In the genomic region with DNA sequence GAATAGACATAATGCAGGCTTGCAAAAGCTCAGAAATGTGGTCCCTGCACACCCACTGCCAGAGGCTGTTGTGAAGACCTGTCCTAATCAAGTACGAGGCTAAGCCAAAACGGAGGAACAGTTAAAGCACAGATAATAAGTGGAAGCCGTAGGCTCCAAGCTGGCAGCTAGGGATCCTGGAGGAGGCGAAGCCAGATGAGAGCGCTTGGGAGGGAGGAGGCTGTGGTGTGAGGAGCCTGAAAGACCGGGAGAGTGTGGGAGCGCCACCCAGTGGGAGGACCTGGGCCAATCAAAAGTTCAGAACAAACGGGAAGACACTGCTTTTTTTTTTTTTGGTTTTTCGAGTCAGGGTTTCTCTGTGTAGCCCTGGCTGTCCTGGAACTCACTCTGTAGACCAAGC, we compare ENCODE assay signal across 8 mouse cellular contexts. TPM values are rescaled to one million over a fixed set of nuclear protein-coding genes. Genes with fewer than 3 reads are reported as not detected.
A peak's percentile ranks its signal among the peaks of the same experiment; 100 is the strongest.
DNase-seq lines count a peak whose midpoint lies in the region; ATAC-seq and TF ChIP-seq lines count a peak whose summit lies in the region.

No protein-coding gene starts in this region.

- no peak for ATAC-seq in hindbrain, embryonic 12.5 days (ENCODE audit: low FRiP score)
- ATAC-seq in intestine, embryonic 16.5 days = peak; percentile 49
- ATAC-seq in megakaryocyte progenitor cell, adult 5-6 weeks (replicated peaks; ENCODE audit: poor library complexity) = peak; percentile 96

- H3K27ac ChIP-seq in hindbrain, embryonic 10.5 days = no peak overlapping the region
- H3K27ac ChIP-seq in hindbrain, embryonic 12.5 days = no peak overlapping the region
- H3K27ac ChIP-seq in intestine, embryonic 16.5 days (ENCODE audit: low read length) = peak overlapping the region; percentile 41; the same call in 1 of the 2 replicates
- H3K27ac ChIP-seq in spleen, adult 2 months (ENCODE audit: insufficient read depth, low read length) = no peak overlapping the region

- peaks cover 7% of the 10 kb centered on the region; the same call in 1 of the 2 replicates for H3K27me3 ChIP-seq in hindbrain, embryonic 10.5 days (ENCODE audit: insufficient read depth, poor library complexity, severe bottlenecking)
- H3K27me3 ChIP-seq in hindbrain, embryonic 12.5 days = no peaks in the 10 kb centered on the region
- H3K27me3 ChIP-seq in intestine, embryonic 16.5 days (replicated peaks; ENCODE audit: control insufficient read depth, insufficient read depth, low read length) = no peaks in the 10 kb centered on the region
- no peaks in the 10 kb centered on the region for H3K27me3 ChIP-seq in spleen, adult 2 months (ENCODE audit: control insufficient read depth, insufficient read depth, low read length)

- H3K4me2 ChIP-seq in hindbrain, embryonic 12.5 days (replicated peaks) = no peak overlapping the region
- H3K4me2 ChIP-seq in intestine, embryonic 16.5 days (ENCODE audit: low read depth, low read length) = peak overlapping the region; percentile 46

- 4% methylated on average over 9 of the region's 9 CpGs for WGBS in hindbrain, embryonic 10.5 days
- WGBS in hindbrain, embryonic 12.5 days = 4% methylated on average over 9 of the region's 9 CpGs
- 3% methylated on average over 9 of the region's 9 CpGs for WGBS in intestine, embryonic 16.5 days
- WGBS in spleen, adult 2 months = 3% methylated on average over 9 of the region's 9 CpGs

- TF ChIP-seq POLR2A in spleen, adult 2 months (IDR thresholded peaks at IDR 0.05; ENCODE audit: low read depth, low read length) = no peak

- H3K4me1 ChIP-seq in hindbrain, embryonic 10.5 days (replicated peaks) = peaks cover 22% of the 10 kb centered on the region
- peaks cover 3% of the 10 kb centered on the region for H3K4me1 ChIP-seq in hindbrain, embryonic 12.5 days
- H3K4me1 ChIP-seq in intestine, embryonic 16.5 days (ENCODE audit: control insufficient read depth, insufficient read depth, low read length) = peaks cover 25% of the 10 kb centered on the region
- H3K4me1 ChIP-seq in spleen, adult 2 months (ENCODE audit: control insufficient read depth, insufficient read depth, insufficient read length) = no peaks in the 10 kb centered on the region

- peak; percentile 81 for DNase-seq in hindbrain, embryonic 10.5 days (ENCODE audit: low spot score)
- peak; percentile 60 to 81 for DNase-seq in cerebellum, postnatal 25 days
- peak; percentile 85 for DNase-seq in gastrocnemius, postnatal 10 days
- peak; percentile 84 to 90 for DNase-seq in left cerebral cortex, postnatal 14 days (ENCODE audit: low spot score in 2 of 2)
- DNase-seq in spleen, adult 2 months (ENCODE audit: low read depth in 1 of 2, low spot score in 2 of 2) = peak in 1 of 2 experiments; percentile 14

- H3K36me3 ChIP-seq in hindbrain, embryonic 10.5 days = no peaks in the 10 kb centered on the region
- H3K36me3 ChIP-seq in hindbrain, embryonic 12.5 days = no peaks in the 10 kb centered on the region
- no peaks in the 10 kb centered on the region for H3K36me3 ChIP-seq in intestine, embryonic 16.5 days (ENCODE audit: control insufficient read depth, insufficient read depth, low read length)
- H3K36me3 ChIP-seq in spleen, adult 2 months (ENCODE audit: control insufficient read depth, insufficient read depth, low read length) = no peaks in the 10 kb centered on the region

- no peak overlapping the region for H3K9ac ChIP-seq in hindbrain, embryonic 12.5 days
- H3K9ac ChIP-seq in intestine, embryonic 16.5 days (ENCODE audit: low read depth, low read length) = peak overlapping the region; percentile 53

- TF ChIP-seq CTCF in spleen, adult 2 months (IDR thresholded peaks at IDR 0.05; ENCODE audit: extremely low read depth, insufficient read depth, insufficient read length, insufficient replicate concordance) = peak; percentile 35; the same call in 1 of the 2 replicates

- H3K4me3 ChIP-seq in hindbrain, embryonic 10.5 days = no peak overlapping the region
- no peak overlapping the region for H3K4me3 ChIP-seq in hindbrain, embryonic 12.5 days
- 0 out of 2 replicates have a peak overlapping the region, but pooled peaks have one; percentile 2 for H3K4me3 ChIP-seq in intestine, embryonic 16.5 days (ENCODE audit: low read length)
- H3K4me3 ChIP-seq in spleen, adult 2 months (ENCODE audit: extremely low read depth, insufficient read depth, insufficient read length) = no peak overlapping the region

- intact Hi-C loops in left cerebral cortex, postnatal 14 days (cut with DNase I) = loop anchor here (2.0 to 5.0 kb wide), 2 partner anchors 38 to 74 kb away; a partner anchor contains a TSS

- H3K9me3 ChIP-seq in hindbrain, embryonic 10.5 days = no peaks in the 10 kb centered on the region
- H3K9me3 ChIP-seq in hindbrain, embryonic 12.5 days (replicated peaks) = no peaks in the 10 kb centered on the region
- no peaks in the 10 kb centered on the region for H3K9me3 ChIP-seq in intestine, embryonic 16.5 days (ENCODE audit: control insufficient read depth, low read length)

RNA-seq across cellular contexts. Expression of a gene that starts 4.6 kb away (rescaled TPM):
- polyA plus RNA-seq in hindbrain, embryonic 10.5 days (2016; fragmentation: Nextera tagmentation; extraction: Ambion mirVana) = 3.2 and 4.9 TPM in 2 replicates
- polyA plus RNA-seq in hindbrain, embryonic 12.5 days (2016; fragmentation: Nextera tagmentation; extraction: Ambion mirVana) = 0.35 and 0.36 TPM in 2 replicates
- total RNA-seq in gastrocnemius, postnatal 10 days (2021) = 1 to 10 TPM; 5.1 to 6.6 TPM
- 7.5 and 12.6 TPM in 2 replicates for polyA plus RNA-seq in intestine, embryonic 16.5 days (2015; fragmentation: Nextera tagmentation; extraction: Ambion mirVana)
- total RNA-seq in left cerebral cortex, postnatal 14 days (2021) = not detected
- not detected in 2 replicates for total RNA-seq in megakaryocyte progenitor cell, adult 5-6 weeks (2015)
- not detected in 2 replicates for total RNA-seq in megakaryocyte progenitor cell, adult 5-6 weeks (2017)
- 1.3 and 1.6 TPM in 2 replicates for polyA plus RNA-seq in spleen, adult 2 months (2012; rRNA removed)

RNA-seq across cellular contexts. Expression of a gene that starts 21.9 kb away (rescaled TPM):
- polyA plus RNA-seq in hindbrain, embryonic 10.5 days (2016; fragmentation: Nextera tagmentation; extraction: Ambion mirVana) = 142 and 158 TPM in 2 replicates
- polyA plus RNA-seq in hindbrain, embryonic 12.5 days (2016; fragmentation: Nextera tagmentation; extraction: Ambion mirVana) = 160 and 166 TPM in 2 replicates
- 10 to 100 TPM; 41.0 to 48.2 TPM for total RNA-seq in gastrocnemius, postnatal 10 days (2021)
- polyA plus RNA-seq in intestine, embryonic 16.5 days (2015; fragmentation: Nextera tagmentation; extraction: Ambion mirVana) = 173 and 184 TPM in 2 replicates
- 100 to 1,000 TPM in 1 of 2 experiments, 10 to 100 TPM in 1; 99.0 to 108 TPM for total RNA-seq in left cerebral cortex, postnatal 14 days (2021)
- total RNA-seq in megakaryocyte progenitor cell, adult 5-6 weeks (2015) = 11.6 and 18.4 TPM in 2 replicates
- total RNA-seq in megakaryocyte progenitor cell, adult 5-6 weeks (2017) = 24.5 and 26.7 TPM in 2 replicates
- 70.5 and 85.0 TPM in 2 replicates for polyA plus RNA-seq in spleen, adult 2 months (2012; rRNA removed)

RNA-seq across cellular contexts. Expression of a gene that starts 22.0 kb away (rescaled TPM):
- 5.3 and 5.7 TPM in 2 replicates for polyA plus RNA-seq in hindbrain, embryonic 10.5 days (2016; fragmentation: Nextera tagmentation; extraction: Ambion mirVana)
- polyA plus RNA-seq in hindbrain, embryonic 12.5 days (2016; fragmentation: Nextera tagmentation; extraction: Ambion mirVana) = 8.3 and 8.8 TPM in 2 replicates
- total RNA-seq in gastrocnemius, postnatal 10 days (2021) = 1 to 10 TPM; 1.2 to 2.4 TPM
- polyA plus RNA-seq in intestine, embryonic 16.5 days (2015; fragmentation: Nextera tagmentation; extraction: Ambion mirVana) = 1.7 and 2.7 TPM in 2 replicates
- total RNA-seq in left cerebral cortex, postnatal 14 days (2021) = 10 to 100 TPM in 1 of 2 experiments, 1 to 10 TPM in 1; 7.1 to 10.2 TPM
- 0.37 and 0.51 TPM in 2 replicates for total RNA-seq in megakaryocyte progenitor cell, adult 5-6 weeks (2015)
- total RNA-seq in megakaryocyte progenitor cell, adult 5-6 weeks (2017) = 1.9 and 5.0 TPM in 2 replicates
- 0.09 and 0.42 TPM in 2 replicates for polyA plus RNA-seq in spleen, adult 2 months (2012; rRNA removed)

RNA-seq across cellular contexts. Expression of a gene that starts 32.6 kb away (rescaled TPM):
- polyA plus RNA-seq in hindbrain, embryonic 10.5 days (2016; fragmentation: Nextera tagmentation; extraction: Ambion mirVana) = 4.3 and 5.8 TPM in 2 replicates
- 8.1 and 9.7 TPM in 2 replicates for polyA plus RNA-seq in hindbrain, embryonic 12.5 days (2016; fragmentation: Nextera tagmentation; extraction: Ambion mirVana)
- total RNA-seq in gastrocnemius, postnatal 10 days (2021) = 1 to 10 TPM; 5.8 to 6.4 TPM
- polyA plus RNA-seq in intestine, embryonic 16.5 days (2015; fragmentation: Nextera tagmentation; extraction: Ambion mirVana) = 9.3 and 9.6 TPM in 2 replicates
- under 1 TPM in 1 of 2 experiments, not detected in 1; 0.59 TPM for total RNA-seq in left cerebral cortex, postnatal 14 days (2021)
- total RNA-seq in megakaryocyte progenitor cell, adult 5-6 weeks (2015) = not detected in 2 replicates
- total RNA-seq in megakaryocyte progenitor cell, adult 5-6 weeks (2017) = not detected in 2 replicates
- polyA plus RNA-seq in spleen, adult 2 months (2012; rRNA removed) = 0.42 and 0.92 TPM in 2 replicates

RNA-seq across cellular contexts. Expression of a gene that starts 34.0 kb away (rescaled TPM):
- polyA plus RNA-seq in hindbrain, embryonic 10.5 days (2016; fragmentation: Nextera tagmentation; extraction: Ambion mirVana) = 36.7 and 37.2 TPM in 2 replicates
- polyA plus RNA-seq in hindbrain, embryonic 12.5 days (2016; fragmentation: Nextera tagmentation; extraction: Ambion mirVana) = 37.6 and 39.1 TPM in 2 replicates
- total RNA-seq in gastrocnemius, postnatal 10 days (2021) = 10 to 100 TPM; 14.2 to 18.7 TPM
- 23.7 and 27.8 TPM in 2 replicates for polyA plus RNA-seq in intestine, embryonic 16.5 days (2015; fragmentation: Nextera tagmentation; extraction: Ambion mirVana)
- 10 to 100 TPM; 71.2 to 75.6 TPM for total RNA-seq in left cerebral cortex, postnatal 14 days (2021)
- total RNA-seq in megakaryocyte progenitor cell, adult 5-6 weeks (2015) = 16.1 and 17.1 TPM in 2 replicates
- total RNA-seq in megakaryocyte progenitor cell, adult 5-6 weeks (2017) = 34.9 and 38.6 TPM in 2 replicates
- polyA plus RNA-seq in spleen, adult 2 months (2012; rRNA removed) = 39.2 and 45.2 TPM in 2 replicates
